Mouse (Mus musculus) cerebellum, adult (tissue): ENCODE data around the gene Olfr1375.
"Not testable (repeated sequence)": the region's sequence is repeated elsewhere in the genome, so short reads cannot be mapped to it uniquely, and the experiment has no call there.

ENCODE experiments used
- ATAC-seq: cut with Nextera tagmentation; 2 replicates; pipeline ENCODE4 v1.9.2; 2017; ENCODE audit warnings: mild to moderate bottlenecking, moderate library complexity, mixed read lengths; ENCODE audit not compliant: insufficient number of reproducible peaks, low FRiP score, low TSS enrichment

The Olfr1375 gene

DNA sequence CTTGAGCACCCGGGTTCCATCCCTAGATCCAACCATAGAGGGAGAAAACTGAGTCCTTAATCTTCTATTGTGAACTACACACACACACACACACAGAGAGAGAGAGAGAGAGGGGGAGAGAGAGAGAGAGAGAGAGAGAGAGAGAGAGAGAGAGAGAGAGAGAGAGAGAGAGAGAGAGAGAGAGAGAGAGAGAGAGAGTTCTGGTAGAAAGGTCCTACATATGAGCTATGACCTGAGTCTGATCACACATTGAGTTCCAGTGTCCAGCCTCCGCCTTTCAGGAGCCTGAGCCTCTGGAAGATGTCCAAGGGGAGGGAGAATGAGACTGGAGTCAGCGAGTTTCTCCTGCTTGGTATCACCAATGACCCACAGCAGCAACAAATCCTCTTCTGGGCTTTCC lies at the start of gene Olfr1375:
Gene Olfr1375 (plus strand): TSS at position 301 of the 400 bp plus-strand sequence.
- not testable (repeated sequence) for ATAC-seq

DNA sequence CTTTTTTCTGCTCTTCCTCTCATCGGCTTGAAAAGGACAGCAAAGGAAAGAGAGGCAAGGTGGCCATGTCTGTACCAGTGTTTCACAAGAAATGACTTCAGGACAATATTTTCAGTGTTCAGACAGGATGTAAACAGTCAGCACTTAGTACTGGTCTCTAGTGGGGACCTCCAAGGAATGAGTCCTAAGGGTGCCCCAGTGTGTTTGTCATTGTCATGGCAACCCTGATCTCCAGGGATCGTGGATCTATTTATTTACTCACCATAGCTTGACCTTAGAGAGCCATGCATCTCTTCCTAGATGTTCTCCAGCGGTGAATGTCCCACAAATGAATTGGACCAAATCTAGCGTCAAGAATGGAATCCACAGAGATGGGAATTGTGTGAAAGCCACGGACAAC lies 44.6 kb upstream of the Olfr1375 start, which contains the start of gene Olfr51:
Gene Olfr51 (plus strand): TSS at position 301 of the 400 bp plus-strand sequence.
- ATAC-seq = no peak

DNA sequence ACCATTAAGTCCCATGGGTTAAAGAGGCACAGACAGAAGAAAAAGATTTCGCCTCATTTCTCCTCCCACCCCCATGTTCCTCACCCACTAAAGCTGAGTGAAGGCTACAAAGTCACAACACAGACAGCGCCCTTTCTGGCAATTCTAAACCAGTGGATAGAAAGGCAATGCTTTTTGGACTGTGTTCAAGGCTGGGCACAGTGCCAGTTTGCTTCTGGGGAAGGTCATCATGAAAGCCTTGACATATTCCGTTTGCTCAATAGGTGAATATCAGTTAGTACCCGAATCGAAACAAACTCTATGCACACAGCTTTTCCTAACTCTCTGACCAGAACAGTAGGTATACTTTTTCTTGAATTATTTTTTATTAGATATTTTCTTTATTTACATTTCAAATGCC lies 36.1 kb upstream of the Olfr1375 start:
- no peak for ATAC-seq

DNA sequence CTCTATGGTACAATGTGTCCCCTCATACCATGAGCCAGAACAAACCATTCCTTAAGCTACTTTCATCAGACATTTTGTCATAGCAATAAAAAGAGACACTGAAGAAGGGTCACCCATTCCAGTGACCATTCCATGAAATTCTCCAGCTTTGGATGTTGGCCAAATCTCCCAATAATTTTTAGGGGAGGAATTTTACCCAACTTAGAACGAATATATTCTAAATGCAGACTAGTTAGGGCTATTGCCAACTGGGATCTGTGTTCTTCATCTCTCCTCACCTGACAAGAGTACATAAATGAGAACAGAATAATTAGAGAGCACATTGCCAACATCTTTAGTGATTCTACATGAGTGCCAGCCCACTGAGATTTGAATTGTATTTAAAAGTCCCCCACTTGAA lies 34.0 kb upstream of the Olfr1375 start, which contains the start of gene Olfr54:
Gene Olfr54 (plus strand): TSS at position 301 of the 400 bp plus-strand sequence.
- no peak for ATAC-seq

DNA sequence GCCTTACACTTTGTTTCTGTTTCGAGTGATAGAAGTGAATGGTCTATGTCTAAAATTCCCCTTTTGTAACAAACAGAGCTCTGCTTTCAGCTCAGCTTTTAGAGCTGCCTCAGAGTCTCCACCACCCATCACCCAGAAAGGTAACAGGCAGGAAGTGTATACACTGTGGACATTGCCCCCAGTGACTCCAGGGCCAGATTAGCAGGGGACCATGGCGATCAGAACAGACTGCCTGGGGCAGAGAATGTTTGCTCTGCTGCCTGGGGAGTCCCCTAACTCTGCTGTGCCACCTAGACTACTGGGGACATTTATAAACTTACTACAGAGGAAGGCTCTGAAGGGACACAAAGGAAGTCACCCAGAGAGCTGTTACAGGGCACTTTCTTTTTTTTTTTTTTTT lies 31.6 kb upstream of the Olfr1375 start:
- ATAC-seq = no peak

DNA sequence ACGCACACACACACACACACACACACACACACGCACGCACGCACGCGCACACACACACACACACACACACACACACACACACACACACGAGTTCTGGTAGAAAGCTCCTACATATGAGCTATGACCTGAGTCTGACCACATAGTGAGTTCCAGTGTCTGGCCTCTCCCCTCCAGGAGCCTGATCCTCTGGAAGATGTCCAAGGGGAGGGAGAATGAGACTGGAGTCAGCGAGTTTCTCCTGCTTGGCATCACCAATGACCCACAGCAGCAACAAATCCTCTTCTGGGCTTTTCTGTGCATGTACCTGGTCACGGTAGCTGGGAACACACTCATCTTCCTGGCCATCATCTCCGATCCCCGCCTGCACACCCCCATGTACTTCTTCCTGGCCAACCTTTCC lies 21.1 kb upstream of the Olfr1375 start:
- not testable (repeated sequence) for ATAC-seq

DNA sequence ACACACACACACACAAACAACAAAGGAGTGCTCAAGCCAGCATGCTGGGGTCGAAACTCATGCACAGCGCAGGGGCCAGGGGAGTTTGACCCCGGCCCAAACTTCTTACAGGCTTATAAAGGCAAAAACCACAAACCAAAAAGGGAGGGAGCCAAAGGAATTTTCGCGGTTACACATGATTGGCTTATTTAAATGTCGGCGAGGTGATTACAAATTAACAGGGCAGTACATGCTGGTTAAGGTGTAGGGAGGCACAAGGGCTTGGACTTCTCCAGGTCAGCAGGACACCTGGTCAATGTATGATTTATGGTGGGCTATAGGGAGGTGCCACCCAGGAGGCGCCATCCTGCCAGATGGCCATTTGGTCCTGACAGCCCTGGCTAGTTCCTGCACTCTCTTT lies 18.5 kb upstream of the Olfr1375 start:
- not testable (repeated sequence) for ATAC-seq

DNA sequence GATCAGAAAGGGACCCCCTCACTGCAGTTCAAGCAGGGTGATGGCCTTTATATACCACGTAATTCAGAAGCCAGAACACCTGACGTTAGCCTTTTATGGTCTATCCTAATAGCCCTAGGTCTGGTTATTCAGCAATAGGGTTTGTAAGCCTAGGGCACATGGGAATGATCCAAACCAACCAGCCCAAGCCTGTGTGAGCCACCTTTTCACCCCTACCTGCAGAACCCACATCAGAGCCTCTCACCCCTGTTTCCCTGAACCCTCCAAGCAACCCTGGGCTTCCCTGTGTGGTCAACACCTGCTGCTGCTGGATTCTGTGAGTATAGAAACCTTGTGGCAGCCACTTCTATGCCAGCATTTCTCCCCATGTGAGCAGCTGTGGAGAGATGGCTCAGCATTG lies 17.7 kb upstream of the Olfr1375 start:
- ATAC-seq = no peak

DNA sequence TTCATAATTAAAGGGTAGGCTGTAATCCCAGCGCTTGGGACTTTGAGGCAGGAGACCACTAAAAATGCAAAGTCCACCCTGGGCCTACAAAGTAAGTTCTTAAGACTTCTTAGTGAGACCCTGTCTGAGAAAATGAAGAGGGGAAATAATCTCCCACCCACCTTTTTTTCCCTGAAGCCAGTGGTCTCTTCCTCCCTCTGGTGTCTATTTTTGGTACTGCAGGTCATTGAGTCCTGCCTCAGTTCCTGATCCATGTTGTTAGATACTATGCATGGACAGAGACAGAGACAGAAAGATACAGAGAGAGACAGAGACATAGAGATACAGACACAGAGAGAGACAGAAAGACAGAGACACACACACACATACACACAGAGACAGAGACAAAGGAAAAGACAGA lies 15.1 kb upstream of the Olfr1375 start:
- no peak for ATAC-seq

DNA sequence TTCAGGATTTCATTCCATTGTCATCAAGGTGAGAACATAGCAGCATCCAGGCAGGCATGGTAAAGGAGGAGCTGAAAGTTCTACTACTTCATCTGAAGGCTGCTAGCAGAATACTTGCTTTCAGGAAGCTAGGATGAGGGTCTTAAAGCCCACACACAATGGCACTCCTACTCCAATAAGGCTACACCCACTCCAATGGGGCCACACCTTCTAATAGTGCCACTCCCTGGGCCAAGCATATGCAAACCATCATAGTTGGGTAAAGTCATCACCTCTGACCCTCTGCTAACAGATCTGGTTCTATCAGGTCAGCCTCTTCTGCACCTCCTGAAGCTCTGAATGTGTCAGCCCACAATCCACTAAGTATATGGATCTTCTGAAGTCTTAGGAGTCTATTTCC lies 13.8 kb upstream of the Olfr1375 start:
- not testable (repeated sequence) for ATAC-seq

DNA sequence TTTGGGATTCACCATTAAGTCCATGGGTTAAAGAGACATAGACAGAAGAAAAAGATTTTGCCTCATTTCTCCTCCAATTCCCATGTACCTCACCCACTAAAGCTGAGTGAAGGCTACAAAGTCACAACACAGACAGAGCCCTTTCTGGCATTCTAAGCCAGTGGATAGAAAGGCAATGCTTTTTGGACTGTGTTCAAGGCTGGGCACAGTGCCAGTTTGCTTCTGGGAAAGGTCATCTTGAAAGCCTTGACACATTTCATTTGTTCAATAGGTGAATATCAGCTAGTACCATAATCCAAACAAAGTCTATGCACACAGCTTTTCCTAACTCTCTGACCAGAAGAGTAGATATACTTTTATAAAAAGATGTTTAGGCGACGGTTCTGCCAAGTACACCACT lies 12.0 kb upstream of the Olfr1375 start:
- ATAC-seq = no peak

DNA sequence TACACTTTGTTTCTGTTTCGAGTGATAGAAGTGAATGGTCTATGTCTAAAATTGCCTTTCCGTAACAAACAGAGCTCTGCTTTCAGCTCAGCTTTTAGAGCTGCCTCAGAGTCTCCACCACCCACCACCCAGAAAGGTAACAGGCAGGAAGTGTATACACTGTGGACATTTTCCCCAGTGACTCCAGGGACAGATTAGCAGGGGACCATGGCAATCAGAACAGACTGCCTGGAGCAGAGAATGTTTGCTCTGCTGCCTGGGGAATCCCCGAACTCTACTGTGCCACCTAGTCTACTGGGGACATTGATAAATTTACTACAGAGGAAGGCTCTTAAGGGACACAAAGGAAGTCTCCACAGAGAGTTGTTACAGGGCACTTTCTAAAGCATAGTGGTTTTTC lies 3.1 kb upstream of the Olfr1375 start:
- ATAC-seq = not testable (repeated sequence)

DNA sequence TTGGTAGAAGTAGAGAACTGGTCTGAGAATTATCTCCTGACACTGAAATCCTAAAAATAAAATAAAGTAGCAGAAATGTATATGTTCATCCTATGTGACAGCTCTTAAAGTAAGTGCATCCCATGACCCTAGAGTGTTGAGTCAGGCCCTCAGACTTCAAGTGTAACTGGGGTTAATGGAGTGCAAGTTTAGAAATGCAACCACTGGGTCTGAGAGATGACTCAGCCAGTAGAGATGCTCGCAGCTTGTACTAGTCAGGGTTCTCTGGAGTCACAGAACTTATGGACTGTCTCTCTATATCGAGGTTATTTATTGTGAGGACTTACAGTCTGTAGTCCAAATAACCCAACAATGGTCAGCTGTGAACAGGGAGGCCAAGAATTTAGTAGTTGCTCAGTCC lies 3.8 kb downstream of the Olfr1375 start:
- ATAC-seq = no peak

DNA sequence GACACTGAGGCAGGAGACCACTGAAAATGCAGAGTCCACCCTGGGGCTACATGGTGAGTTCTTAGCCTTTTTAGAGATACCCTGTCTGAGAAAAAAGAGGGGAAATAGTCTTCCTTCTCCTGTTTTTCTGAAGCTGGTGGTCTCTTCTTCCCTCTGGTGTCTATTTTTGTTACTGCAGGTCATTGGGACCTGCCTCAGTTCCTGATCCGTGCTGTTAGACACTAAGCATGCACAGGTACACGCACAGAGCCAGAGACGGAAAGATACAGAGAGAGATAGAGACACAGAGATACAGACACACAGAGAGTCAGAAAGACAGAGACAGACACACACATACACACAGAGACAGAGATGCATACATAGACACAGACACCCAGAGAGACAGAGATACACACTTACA lies 5.3 kb downstream of the Olfr1375 start:
- ATAC-seq = no peak

DNA sequence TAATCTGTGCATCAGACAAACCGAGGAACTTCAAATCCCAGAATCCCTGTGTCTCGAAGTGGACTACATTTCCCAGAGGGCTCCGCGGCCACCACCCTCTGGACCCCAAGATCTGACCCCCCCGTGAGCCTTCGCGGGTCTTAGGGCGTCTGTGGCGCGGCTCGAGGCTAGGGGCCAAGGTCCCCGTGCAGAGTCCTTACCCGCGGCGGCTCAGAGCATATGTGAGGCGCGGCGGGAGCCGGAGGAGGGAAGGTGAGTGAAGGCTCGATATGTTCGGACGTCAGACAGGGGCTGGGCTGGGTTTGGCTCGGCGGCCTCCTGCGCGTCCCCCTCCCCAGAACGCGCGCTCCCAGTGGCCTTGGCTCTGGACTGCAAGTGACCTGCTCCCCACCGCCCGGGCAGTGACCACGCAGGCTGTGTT lies 11.3 kb downstream of the Olfr1375 start, which contains the start of gene Zfp354a:
Gene Zfp354a (plus strand): TSS at position 107 of the 421 bp plus-strand sequence.
- peak; percentile 90 for ATAC-seq

DNA sequence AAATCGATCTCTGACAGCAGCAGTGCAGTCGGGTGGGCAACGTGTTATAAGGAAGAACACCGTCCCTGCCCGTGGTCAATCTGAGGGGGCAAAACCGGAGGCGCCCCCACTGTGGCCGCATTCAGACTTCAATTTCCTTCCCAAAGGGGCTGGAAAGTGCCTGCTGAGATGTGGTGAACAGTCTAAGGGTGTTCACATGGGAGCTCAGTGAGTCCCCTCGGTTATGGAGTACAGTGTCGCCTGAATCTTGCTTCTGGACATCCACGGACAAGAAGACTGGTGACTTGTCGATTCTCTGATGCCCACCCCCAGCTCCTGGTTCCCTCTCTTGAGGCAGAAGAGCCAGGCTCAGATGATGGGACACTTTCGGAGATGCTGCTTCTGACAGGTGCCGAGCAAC lies 11.7 kb downstream of the Olfr1375 start:
- ATAC-seq = 0 out of 2 replicates have a peak, but pooled peaks have one; percentile 1

DNA sequence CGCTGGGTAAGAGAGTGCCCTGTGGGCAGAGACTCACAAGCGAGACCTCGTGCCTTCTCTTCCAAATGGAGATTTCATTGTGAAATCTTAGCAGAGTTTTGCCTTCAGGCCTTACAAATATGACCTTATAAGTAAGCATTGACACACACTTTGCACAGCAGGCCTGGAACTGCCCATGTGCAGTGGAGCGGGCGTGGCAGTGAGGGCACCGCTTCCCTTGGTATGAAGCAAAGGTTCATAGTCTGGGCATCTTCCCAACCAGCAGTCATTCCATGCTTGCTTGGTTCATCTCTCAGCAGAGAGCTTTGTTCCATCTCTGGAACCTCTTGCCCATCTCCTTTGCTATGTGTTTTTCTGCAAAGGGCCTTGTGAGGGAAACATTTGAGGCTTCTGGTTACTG lies 13.1 kb downstream of the Olfr1375 start:
- ATAC-seq = no peak

DNA sequence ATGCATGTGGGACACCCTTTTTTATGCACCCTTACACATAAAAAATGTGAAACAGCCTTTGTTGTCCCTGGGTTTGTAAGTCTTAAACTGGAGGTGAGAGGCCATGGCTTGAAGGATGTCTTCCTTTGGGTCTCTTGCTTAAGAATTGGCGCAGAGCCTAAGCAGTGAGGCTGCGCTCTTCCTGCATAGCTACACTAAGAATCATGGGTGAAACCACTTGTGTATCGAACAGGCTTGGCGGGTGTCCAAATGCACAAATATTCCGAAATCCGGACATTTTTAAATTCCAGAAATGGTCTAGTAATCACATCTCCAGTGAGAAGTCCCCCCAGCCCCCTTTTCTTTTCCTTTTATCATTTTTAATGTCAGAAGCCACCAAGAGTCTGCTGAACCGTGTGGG lies 15.4 kb downstream of the Olfr1375 start:
- ATAC-seq = no peak

DNA sequence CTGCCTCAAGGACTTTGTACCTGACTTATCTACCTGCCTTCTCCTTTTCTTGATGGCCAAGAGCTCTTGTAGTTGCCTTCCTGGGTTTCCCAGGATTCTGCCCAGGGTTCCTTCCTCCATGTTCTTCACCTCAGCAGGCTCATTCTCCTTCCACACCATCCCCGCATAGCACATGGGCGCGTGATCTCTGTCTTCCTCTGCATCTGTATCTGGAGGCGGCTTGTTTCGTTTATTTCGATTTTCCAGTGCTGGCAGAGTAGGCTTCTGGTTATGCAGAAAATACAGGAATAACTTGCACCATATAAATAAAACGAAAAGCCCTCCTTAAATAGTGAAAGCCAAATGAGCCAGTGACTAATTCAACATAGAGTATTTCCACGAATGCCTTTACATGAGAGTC lies 15.9 kb downstream of the Olfr1375 start:
- no peak for ATAC-seq

DNA sequence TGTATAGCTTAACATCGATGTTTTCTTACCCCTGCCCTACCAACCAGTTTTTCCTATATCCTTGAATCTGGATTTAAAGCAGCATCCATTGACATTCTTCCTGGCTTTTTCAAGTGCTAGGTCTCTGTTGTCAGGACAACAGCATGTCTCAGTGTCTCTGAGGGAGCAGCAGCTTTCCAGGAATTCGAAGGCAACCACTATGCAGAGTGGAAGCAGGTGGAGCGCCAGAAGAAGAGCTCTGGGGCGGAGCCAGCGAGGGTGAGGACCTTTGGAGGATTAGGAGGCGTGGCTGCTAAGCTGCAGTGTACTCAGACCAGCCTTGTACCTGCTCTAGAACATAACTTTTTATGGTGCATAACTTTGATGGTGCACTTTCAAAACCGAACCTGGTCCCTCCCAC lies 36.6 kb downstream of the Olfr1375 start:
- ATAC-seq = no peak

DNA sequence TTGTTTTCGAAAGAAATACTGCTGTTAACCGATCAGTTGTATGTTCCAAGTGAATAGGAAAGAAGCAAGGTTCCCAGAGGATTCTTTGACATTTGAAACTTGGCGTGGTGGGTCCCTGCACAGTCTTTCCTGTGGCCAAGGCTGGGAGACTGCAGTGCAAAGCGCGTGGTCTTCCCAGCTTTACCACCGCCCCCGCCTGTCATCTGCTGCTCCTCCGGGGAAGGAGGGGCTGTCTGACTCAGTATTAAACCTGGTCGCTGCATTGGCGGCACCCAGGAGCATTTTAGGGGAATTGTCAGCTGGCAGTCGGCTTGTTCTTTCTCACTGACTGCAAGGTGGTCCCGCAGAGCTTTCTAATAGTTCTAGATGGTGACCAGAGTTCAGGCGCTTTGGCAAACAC lies 37.4 kb downstream of the Olfr1375 start:
- no peak for ATAC-seq
